Mouse (Mus musculus) forebrain, embryonic 14.5 days (tissue): ENCODE measurements around the gene Trim28. TPM values are rescaled to one million over a fixed set of nuclear protein-coding genes. Genes with fewer than 3 reads are reported as not detected.

Experiments used
- ATAC-seq: fragments of 200-750 bp; cut with Nextera tagmentation; 2 replicates; pipeline ENCODE4 v1.8.0; 2017; ENCODE audit warnings: mild to moderate bottlenecking, moderate library complexity
- DNase-seq: peaks from one replicate; pipeline ENCODE4 v3.0.0-alpha.2; 2015; ENCODE audit warnings: low spot score
- H3K27ac ChIP-seq: fragments of 300-500 bp; sonication (generic); 2 replicates; pipeline ENCODE4 v1.5.1; 2014; ENCODE audit warnings: low read depth, mild to moderate bottlenecking, control low read depth, low read length, moderate library complexity
- H3K27me3 ChIP-seq: fragments of 300-500 bp; sonication (generic); replicated peaks from 2 replicates; pipeline ENCODE4 v1.6.1; 2014; ENCODE audit warnings: low read length, control low read depth, mixed read lengths; ENCODE audit not compliant: control insufficient read depth, insufficient read depth
- H3K36me3 ChIP-seq: fragments of 300-500 bp; sonication (generic); 2 replicates; pipeline ENCODE4 v1.6.1; 2014; ENCODE audit warnings: low read length, control low read depth; ENCODE audit not compliant: control insufficient read depth, insufficient read depth
- H3K4me1 ChIP-seq: fragments of 300-500 bp; sonication (generic); 2 replicates; pipeline ENCODE4 v1.6.1; 2014; ENCODE audit warnings: antibody characterized with exemption, low read length, control low read depth; ENCODE audit not compliant: control insufficient read depth, insufficient read depth
- H3K4me2 ChIP-seq: fragments of 300-500 bp; sonication (generic); 2 replicates; pipeline ENCODE4 v1.6.1; 2014; ENCODE audit warnings: mild to moderate bottlenecking, control low read depth, low read length
- H3K4me3 ChIP-seq: fragments of 300-500 bp; sonication (generic); 2 replicates; pipeline ENCODE4 v1.5.1; 2014; ENCODE audit warnings: low read depth, low read length, control low read depth
- H3K9ac ChIP-seq: fragments of 300-500 bp; sonication (generic); 2 replicates; pipeline ENCODE4 v1.6.1; 2014; ENCODE audit warnings: mild to moderate bottlenecking, low read length, control low read depth, moderate library complexity
- H3K9me3 ChIP-seq: fragments of 300-500 bp; sonication (generic); replicated peaks from 2 replicates; pipeline ENCODE4 v1.6.1; 2016; ENCODE audit warnings: low read length, control low read depth, mixed read lengths; ENCODE audit not compliant: control insufficient read depth
- WGBS: fragments of 180-500 bp; shearing (Covaris S2); extraction: QIAGEN DNeasy Blood & Tissue Kit; methylation state at CpG from one replicate; pipeline ENCODE4 v1.1.7; 2014; 5-methylcytosine and 5-hydroxymethylcytosine counted together
- polyA plus RNA-seq: library from polyadenylated mRNA; unstranded; fragments of >200 nt; fragmentation: Nextera tagmentation; extraction: Ambion mirVana; gene quantifications from 2 replicates; pipeline ENCODE4 v1.2.1, GENCODE M21; 2014

The Trim28 gene
- polyA plus RNA-seq, 1 experiment from 2014 or later = 317 TPM

- 94% methylated on average over 25 of the region's 25 CpGs for WGBS
- no peak for ATAC-seq
- H3K27ac ChIP-seq = no peak overlapping the region
- H3K4me1 ChIP-seq = peaks cover 10% of the 10 kb centered on the region; the same call in 1 of the 2 replicates
- H3K4me2 ChIP-seq = no peak overlapping the region
- peaks cover 46% of the 10 kb centered on the region for H3K36me3 ChIP-seq
- H3K27me3 ChIP-seq = no peaks in the 10 kb centered on the region
- no peak overlapping the region for H3K9ac ChIP-seq
- H3K4me3 ChIP-seq = no peak overlapping the region
- H3K9me3 ChIP-seq = no peaks in the 10 kb centered on the region
- no peak for DNase-seq
These were observed 28.0 kb upstream of the Trim28 start for GRCm38 (mm10) chr7:12970906-12971305.

- Histone ChIP-seq H3K4me1 (peaks cover 10% of the 10 kb centered on the region; the same call in 1 of the 2 replicates), H3K27ac (peak within 1 kb of the TSS; percentile 92), H3K36me3 (peaks cover 13% of the 10 kb centered on the region; the same call in 1 of the 2 replicates), H3K4me3 (peak within 1 kb of the TSS; percentile 48), H3K9ac (peak within 1 kb of the TSS; percentile 75), H3K4me2 (peak within 1 kb of the TSS; percentile 76), H3K27me3 (no peaks in the 10 kb centered on the region), H3K9me3 (no peaks in the 10 kb centered on the region)
- WGBS = under 1% methylated on average over 49 of the region's 49 CpGs
- DNase-seq (peak; percentile 99), ATAC-seq (peak; percentile 99)
These were observed 21.1 kb upstream of the Trim28 start, which contains the start of gene Zfp446 for GRCm38 (mm10) chr7:12977682-12978389. TSS of gene Zfp446 (plus strand) at chr7:12977848.

- DNase-seq (no peak), ATAC-seq (no peak)
- peak overlapping the region; percentile 75; the same call in 1 of the 2 replicates for H3K9ac ChIP-seq
- peaks cover 7% of the 10 kb centered on the region; the same call in 1 of the 2 replicates for H3K36me3 ChIP-seq
- WGBS = 93% methylated on average over 18 of the region's 18 CpGs
- no peaks in the 10 kb centered on the region for H3K9me3 ChIP-seq
- peaks cover 10% of the 10 kb centered on the region; the same call in 1 of the 2 replicates for H3K4me1 ChIP-seq
- H3K27me3 ChIP-seq = no peaks in the 10 kb centered on the region
- no peak overlapping the region for H3K27ac ChIP-seq
- H3K4me2 ChIP-seq = peak overlapping the region; percentile 76
- H3K4me3 ChIP-seq = no peak overlapping the region
These were observed 19.8 kb upstream of the Trim28 start for GRCm38 (mm10) chr7:12978931-12979722.

- Histone ChIP-seq H3K9ac (no peak overlapping the region), H3K4me2 (no peak overlapping the region), H3K4me3 (no peak overlapping the region), H3K36me3 (peaks cover 7% of the 10 kb centered on the region; the same call in 1 of the 2 replicates), H3K27me3 (no peaks in the 10 kb centered on the region), H3K4me1 (peaks cover 10% of the 10 kb centered on the region; the same call in 1 of the 2 replicates), H3K9me3 (no peaks in the 10 kb centered on the region), H3K27ac (no peak overlapping the region)
- 80% methylated on average over 6 of the region's 6 CpGs for WGBS
- ATAC-seq (no peak), DNase-seq (no peak)
These were observed 19.1 kb upstream of the Trim28 start for GRCm38 (mm10) chr7:12979776-12980175.

GRCm38 (mm10) chr7:12980291-12980690 lies 18.6 kb upstream of the Trim28 start:
- no peak for DNase-seq
- WGBS = 88% methylated on average over 7 of the region's 7 CpGs
- no peaks in the 10 kb centered on the region for H3K9me3 ChIP-seq
- H3K4me2 ChIP-seq = no peak overlapping the region
- ATAC-seq = no peak
- H3K4me3 ChIP-seq = no peak overlapping the region
- no peak overlapping the region for H3K9ac ChIP-seq
- no peaks in the 10 kb centered on the region for H3K27me3 ChIP-seq
- H3K36me3 ChIP-seq = peaks cover 7% of the 10 kb centered on the region; the same call in 1 of the 2 replicates
- H3K4me1 ChIP-seq = peaks cover 10% of the 10 kb centered on the region; the same call in 1 of the 2 replicates
- no peak overlapping the region for H3K27ac ChIP-seq

GRCm38 (mm10) chr7:12985724-12986123 lies 13.2 kb upstream of the Trim28 start:
- no peak for DNase-seq
- Histone ChIP-seq H3K9me3 (no peaks in the 10 kb centered on the region), H3K36me3 (peaks cover 7% of the 10 kb centered on the region; the same call in 1 of the 2 replicates), H3K27me3 (no peaks in the 10 kb centered on the region), H3K4me2 (no peak overlapping the region), H3K4me1 (no peaks in the 10 kb centered on the region), H3K4me3 (no peak overlapping the region), H3K9ac (no peak overlapping the region), H3K27ac (no peak overlapping the region)
- 76% methylated on average over 1 of the region's 1 CpGs for WGBS
- ATAC-seq = no peak

- Histone ChIP-seq H3K4me1 (no peaks in the 10 kb centered on the region), H3K36me3 (peaks cover 6% of the 10 kb centered on the region; the same call in 1 of the 2 replicates), H3K4me2 (no peak overlapping the region), H3K27ac (no peak overlapping the region), H3K9me3 (no peaks in the 10 kb centered on the region), H3K27me3 (no peaks in the 10 kb centered on the region), H3K4me3 (no peak overlapping the region), H3K9ac (no peak overlapping the region)
- ATAC-seq (no peak), DNase-seq (no peak)
- 89% methylated on average over 8 of the region's 8 CpGs for WGBS
These were observed 12.0 kb upstream of the Trim28 start for GRCm38 (mm10) chr7:12986906-12987305.

- WGBS = 86% methylated on average over 8 of the region's 8 CpGs
- no peak for ATAC-seq
- no peak for DNase-seq
These were observed 11.3 kb upstream of the Trim28 start for GRCm38 (mm10) chr7:12987409-12988189.

More at GRCm38 (mm10) chr7:12987409-12988189, 11.3 kb upstream of the Trim28 start:
- H3K9me3 ChIP-seq = no peaks in the 10 kb centered on the region
- H3K4me2 ChIP-seq = no peak overlapping the region
- no peak overlapping the region for H3K27ac ChIP-seq
- no peaks in the 10 kb centered on the region for H3K27me3 ChIP-seq
- H3K9ac ChIP-seq = no peak overlapping the region
- H3K4me1 ChIP-seq = no peaks in the 10 kb centered on the region
- H3K4me3 ChIP-seq = no peak overlapping the region
- no peaks in the 10 kb centered on the region for H3K36me3 ChIP-seq
